Mouse (Mus musculus) G1E (cell line): ENCODE measurements around the gene B430306N03Rik.

ENCODE experiments used
- CTCF ChIP-seq: IDR thresholded peaks from 2 replicates; pipeline ENCODE4 v1.5.1; 2012; ENCODE audit warnings: low read depth, low read length, inconsistent platforms, mixed read lengths
- GATA1 ChIP-seq: IDR thresholded peaks from 2 replicates; pipeline ENCODE4 v1.6.1; 2012; ENCODE audit warnings: borderline replicate concordance, low read length, inconsistent platforms, mixed read lengths
- POLR2AphosphoS5 ChIP-seq: IDR thresholded peaks from 2 replicates; pipeline ENCODE4 v1.6.1; 2012; ENCODE audit warnings: low read depth, low read length, inconsistent platforms; ENCODE audit not compliant: insufficient replicate concordance
- TAL1 ChIP-seq: conservative IDR thresholded peaks from 2 replicates; pipeline ENCODE4 v1.6.1; 2012; ENCODE audit warnings: low read depth, low read length, inconsistent platforms, mixed read lengths

DNA sequence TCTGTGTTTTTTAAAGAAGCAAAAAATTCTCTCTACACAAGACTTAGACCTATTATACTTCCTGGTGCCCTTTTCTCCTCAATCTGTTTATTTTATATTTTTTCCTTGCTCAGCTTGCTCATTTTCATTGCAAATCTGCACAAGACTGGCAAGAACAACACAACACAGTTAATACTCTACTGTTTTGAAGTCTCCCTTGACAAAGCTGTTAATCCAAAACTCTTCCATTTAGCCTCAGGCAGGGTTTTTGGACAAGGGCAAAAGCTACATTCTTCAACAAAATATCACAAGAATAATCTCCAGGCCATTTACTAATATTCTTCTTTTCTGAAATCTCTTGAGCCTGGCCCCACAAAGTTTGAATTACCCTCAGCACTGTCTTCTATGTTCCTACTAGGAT lies 55.7 kb downstream of the B430306N03Rik start:
- TF ChIP-seq CTCF (no peak), TAL1 (no peak), GATA1 (no peak), POLR2AphosphoS5 (no peak)
